Mouse (Mus musculus): ENCODE results near the gene Nck2. TPM values are rescaled to one million over a fixed set of nuclear protein-coding genes. Genes with fewer than 3 reads are reported as not detected.

The Nck2 gene
- polyA plus RNA-seq, 1 experiment from 2014 or later, result 38.1 TPM

- no peak for DNase-seq (ENCODE audit: low spot score)
- no peak overlapping the region for H3K4me3 ChIP-seq (ENCODE audit: low read depth, low read length)
- H3K27me3 ChIP-seq (replicated peaks; ENCODE audit: control insufficient read depth, insufficient read depth, low read length), result no peaks in the 10 kb centered on the region
- no peak overlapping the region for H3K27ac ChIP-seq (ENCODE audit: low read depth)
- peaks cover 10% of the 10 kb centered on the region; the same call in 1 of the 2 replicates for H3K36me3 ChIP-seq (ENCODE audit: control insufficient read depth, insufficient read depth, low read length)
- no peak overlapping the region for H3K9ac ChIP-seq (ENCODE audit: low read length)
- ATAC-seq (replicated peaks; ENCODE audit: low FRiP score, low TSS enrichment, low read depth), result no peak
- H3K4me2 ChIP-seq (ENCODE audit: low read length), result no peak overlapping the region
- H3K4me1 ChIP-seq (replicated peaks; ENCODE audit: control insufficient read depth, insufficient read depth, low read length), result no peaks in the 10 kb centered on the region; the same call in 1 of the 2 replicates
- 87% methylated on average over 5 of the region's 5 CpGs for WGBS
- H3K9me3 ChIP-seq (ENCODE audit: control insufficient read depth, low read length), result no peaks in the 10 kb centered on the region
Observed at GRCm38 (mm10) chr1:43534060-43534760, 89.8 kb downstream of the Nck2 start.

- peaks cover 10% of the 10 kb centered on the region; the same call in 1 of the 2 replicates for H3K36me3 ChIP-seq (ENCODE audit: control insufficient read depth, insufficient read depth, low read length)
- H3K9me3 ChIP-seq (ENCODE audit: control insufficient read depth, low read length), result no peaks in the 10 kb centered on the region
- no peak overlapping the region for H3K4me2 ChIP-seq (ENCODE audit: low read length)
- no peak overlapping the region for H3K9ac ChIP-seq (ENCODE audit: low read length)
- DNase-seq (ENCODE audit: low spot score), result no peak
- no peak overlapping the region for H3K4me3 ChIP-seq (ENCODE audit: low read depth, low read length)
- no peaks in the 10 kb centered on the region; the same call in 1 of the 2 replicates for H3K4me1 ChIP-seq (replicated peaks; ENCODE audit: control insufficient read depth, insufficient read depth, low read length)
- no peak overlapping the region for H3K27ac ChIP-seq (ENCODE audit: low read depth)
- no peaks in the 10 kb centered on the region for H3K27me3 ChIP-seq (replicated peaks; ENCODE audit: control insufficient read depth, insufficient read depth, low read length)
- ATAC-seq (replicated peaks; ENCODE audit: low FRiP score, low TSS enrichment, low read depth), result no peak
- 76% methylated on average over 6 of the region's 6 CpGs for WGBS
Observed at GRCm38 (mm10) chr1:43535519-43536000, 91.2 kb downstream of the Nck2 start.

- no peak for ATAC-seq (replicated peaks; ENCODE audit: low FRiP score, low TSS enrichment, low read depth)
Observed at GRCm38 (mm10) chr1:43536266-43536665, 91.9 kb downstream of the Nck2 start.

GRCm38 (mm10) chr1:43537021-43537420 lies 92.6 kb downstream of the Nck2 start:
- no peak overlapping the region for H3K4me2 ChIP-seq (ENCODE audit: low read length)
- no peak overlapping the region for H3K9ac ChIP-seq (ENCODE audit: low read length)
- no peak overlapping the region for H3K27ac ChIP-seq (ENCODE audit: low read depth)
- DNase-seq (ENCODE audit: low spot score) (no peak), ATAC-seq (replicated peaks; ENCODE audit: low FRiP score, low TSS enrichment, low read depth) (no peak)
- H3K4me3 ChIP-seq (ENCODE audit: low read depth, low read length), result no peak overlapping the region
- H3K36me3 ChIP-seq (ENCODE audit: control insufficient read depth, insufficient read depth, low read length), result peaks cover 10% of the 10 kb centered on the region; the same call in 1 of the 2 replicates
- WGBS, result 80% methylated on average over 3 of the region's 3 CpGs
- H3K9me3 ChIP-seq (ENCODE audit: control insufficient read depth, low read length), result no peaks in the 10 kb centered on the region
- H3K27me3 ChIP-seq (replicated peaks; ENCODE audit: control insufficient read depth, insufficient read depth, low read length), result no peaks in the 10 kb centered on the region
- no peaks in the 10 kb centered on the region; the same call in 1 of the 2 replicates for H3K4me1 ChIP-seq (replicated peaks; ENCODE audit: control insufficient read depth, insufficient read depth, low read length)

More at GRCm38 (mm10) chr1:43536266-43536665, 91.9 kb downstream of the Nck2 start:
- 78% methylated on average over 2 of the region's 2 CpGs for WGBS
- Histone ChIP-seq H3K9ac (ENCODE audit: low read length) (no peak overlapping the region), H3K36me3 (ENCODE audit: control insufficient read depth, insufficient read depth, low read length) (peaks cover 10% of the 10 kb centered on the region; the same call in 1 of the 2 replicates), H3K4me2 (ENCODE audit: low read length) (no peak overlapping the region), H3K27ac (ENCODE audit: low read depth) (no peak overlapping the region), H3K9me3 (ENCODE audit: control insufficient read depth, low read length) (no peaks in the 10 kb centered on the region), H3K4me1 (replicated peaks; ENCODE audit: control insufficient read depth, insufficient read depth, low read length) (no peaks in the 10 kb centered on the region; the same call in 1 of the 2 replicates), H3K4me3 (ENCODE audit: low read depth, low read length) (no peak overlapping the region), H3K27me3 (replicated peaks; ENCODE audit: control insufficient read depth, insufficient read depth, low read length) (no peaks in the 10 kb centered on the region)
- DNase-seq (ENCODE audit: low spot score), result no peak

GRCm38 (mm10) chr1:43537496-43537895 lies 93.1 kb downstream of the Nck2 start:
- Histone ChIP-seq H3K4me2 (ENCODE audit: low read length) (no peak overlapping the region), H3K36me3 (ENCODE audit: control insufficient read depth, insufficient read depth, low read length) (peaks cover 10% of the 10 kb centered on the region; the same call in 1 of the 2 replicates), H3K27me3 (replicated peaks; ENCODE audit: control insufficient read depth, insufficient read depth, low read length) (no peaks in the 10 kb centered on the region), H3K27ac (ENCODE audit: low read depth) (no peak overlapping the region), H3K4me1 (replicated peaks; ENCODE audit: control insufficient read depth, insufficient read depth, low read length) (no peaks in the 10 kb centered on the region; the same call in 1 of the 2 replicates), H3K9ac (ENCODE audit: low read length) (no peak overlapping the region), H3K9me3 (ENCODE audit: control insufficient read depth, low read length) (no peaks in the 10 kb centered on the region), H3K4me3 (ENCODE audit: low read depth, low read length) (no peak overlapping the region)
- no peak for DNase-seq (ENCODE audit: low spot score)
- no peak for ATAC-seq (replicated peaks; ENCODE audit: low FRiP score, low TSS enrichment, low read depth)

GRCm38 (mm10) chr1:43538716-43539115 lies 94.3 kb downstream of the Nck2 start:
- 88% methylated on average over 2 of the region's 2 CpGs for WGBS
- no peak overlapping the region for H3K27ac ChIP-seq (ENCODE audit: low read depth)
- H3K4me3 ChIP-seq (ENCODE audit: low read depth, low read length), result no peak overlapping the region
- DNase-seq (ENCODE audit: low spot score) (no peak), ATAC-seq (replicated peaks; ENCODE audit: low FRiP score, low TSS enrichment, low read depth) (no peak)
- H3K4me1 ChIP-seq (replicated peaks; ENCODE audit: control insufficient read depth, insufficient read depth, low read length), result no peaks in the 10 kb centered on the region; the same call in 1 of the 2 replicates
- H3K4me2 ChIP-seq (ENCODE audit: low read length), result no peak overlapping the region
- H3K36me3 ChIP-seq (ENCODE audit: control insufficient read depth, insufficient read depth, low read length), result peaks cover 10% of the 10 kb centered on the region; the same call in 1 of the 2 replicates
- no peak overlapping the region for H3K9ac ChIP-seq (ENCODE audit: low read length)
- H3K9me3 ChIP-seq (ENCODE audit: control insufficient read depth, low read length), result no peaks in the 10 kb centered on the region
- H3K27me3 ChIP-seq (replicated peaks; ENCODE audit: control insufficient read depth, insufficient read depth, low read length), result no peaks in the 10 kb centered on the region

- no peak overlapping the region for H3K4me3 ChIP-seq (ENCODE audit: low read depth, low read length)
- H3K9me3 ChIP-seq (ENCODE audit: control insufficient read depth, low read length), result no peaks in the 10 kb centered on the region
- H3K36me3 ChIP-seq (ENCODE audit: control insufficient read depth, insufficient read depth, low read length), result 0 out of 2 replicates have a peak, but pooled peaks cover 2% of the 10 kb centered on the region
- DNase-seq (ENCODE audit: low spot score) (no peak), ATAC-seq (replicated peaks; ENCODE audit: low FRiP score, low TSS enrichment, low read depth) (no peak)
- H3K27me3 ChIP-seq (replicated peaks; ENCODE audit: control insufficient read depth, insufficient read depth, low read length), result no peaks in the 10 kb centered on the region
- 69% methylated on average over 4 of the region's 4 CpGs for WGBS
- H3K4me2 ChIP-seq (ENCODE audit: low read length), result no peak overlapping the region
- H3K27ac ChIP-seq (ENCODE audit: low read depth), result no peak overlapping the region
- no peak overlapping the region for H3K9ac ChIP-seq (ENCODE audit: low read length)
- no peaks in the 10 kb centered on the region; the same call in 1 of the 2 replicates for H3K4me1 ChIP-seq (replicated peaks; ENCODE audit: control insufficient read depth, insufficient read depth, low read length)
Observed at GRCm38 (mm10) chr1:43539689-43540380, 95.5 kb downstream of the Nck2 start.

- WGBS, result 71% methylated on average over 4 of the region's 4 CpGs
- H3K27me3 ChIP-seq (replicated peaks; ENCODE audit: control insufficient read depth, insufficient read depth, low read length), result no peaks in the 10 kb centered on the region
- DNase-seq (ENCODE audit: low spot score), result no peak
Observed at GRCm38 (mm10) chr1:43542339-43542738, 98.0 kb downstream of the Nck2 start.

More at GRCm38 (mm10) chr1:43542339-43542738, 98.0 kb downstream of the Nck2 start:
- ATAC-seq (replicated peaks; ENCODE audit: low FRiP score, low TSS enrichment, low read depth), result no peak
- Histone ChIP-seq H3K27ac (ENCODE audit: low read depth) (no peak overlapping the region), H3K4me3 (ENCODE audit: low read depth, low read length) (no peak overlapping the region), H3K9ac (ENCODE audit: low read length) (no peak overlapping the region), H3K36me3 (ENCODE audit: control insufficient read depth, insufficient read depth, low read length) (no peaks in the 10 kb centered on the region), H3K9me3 (ENCODE audit: control insufficient read depth, low read length) (no peaks in the 10 kb centered on the region), H3K4me1 (replicated peaks; ENCODE audit: control insufficient read depth, insufficient read depth, low read length) (no peaks in the 10 kb centered on the region), H3K4me2 (ENCODE audit: low read length) (no peak overlapping the region)
